Mouse (Mus musculus): ENCODE results near the gene Dnmt1. TPM values are rescaled to one million over a fixed set of nuclear protein-coding genes. Genes with fewer than 3 reads are reported as not detected.
A peak's percentile ranks its signal among the peaks of the same experiment; 100 is the strongest.

Gene Dnmt1
- total and polyA plus RNA-seq, 3 experiments, result 412 to 1,953 (median 681) TPM

DNA sequence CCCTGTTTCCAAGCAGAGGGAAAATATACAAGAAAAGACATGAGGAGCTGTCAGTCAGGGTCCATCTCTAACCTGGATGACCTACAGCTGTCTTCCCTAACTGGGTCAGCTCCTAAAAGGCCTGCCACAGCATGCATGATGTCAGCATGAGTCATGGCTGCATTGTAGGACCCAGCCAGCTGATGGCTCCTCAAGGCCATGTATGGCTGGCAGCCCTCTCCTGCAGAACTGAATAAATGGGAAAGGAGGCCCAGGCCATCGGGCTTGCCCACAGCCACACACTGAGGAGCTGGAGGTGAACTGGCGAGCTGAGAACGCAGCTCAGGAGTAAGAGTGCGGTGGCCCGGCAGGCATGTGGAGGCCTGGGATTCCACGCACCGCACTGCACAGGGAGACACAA is 16.3 kb downstream of the Dnmt1 start:
- no peak overlapping the region for H3K9ac ChIP-seq (ENCODE audit: control insufficient read depth, low read depth, low read length, poor library complexity, severe bottlenecking)
- H3K27me3 ChIP-seq (ENCODE audit: control insufficient read depth in 1 of 2, insufficient read depth in 2 of 2, low read length in 2 of 2), result no peaks in the 10 kb centered on the region
- H3K79me2 ChIP-seq (ENCODE audit: control insufficient read depth, insufficient read depth, low read length, poor library complexity), result peaks cover 64% of the 10 kb centered on the region
- H3K36me3 ChIP-seq (ENCODE audit: control insufficient read depth in 1 of 2, insufficient read depth in 2 of 2, low read length in 2 of 2), result peaks cover 0 to 69% of the 10 kb centered on the region in 2 experiments; a peak in 2 of 4 replicates
- H3K9me3 ChIP-seq (replicated peaks; ENCODE audit: insufficient read depth, low read length), result no peaks in the 10 kb centered on the region
- no peak overlapping the region for H3K4me3 ChIP-seq (ENCODE audit: control insufficient read depth in 1 of 2, insufficient read depth in 1 of 2, low read depth in 2 of 2, low read length in 2 of 2)
- TF ChIP-seq POLR2A (IDR thresholded peaks at IDR 0.05; ENCODE audit: control insufficient read depth in 1 of 2, insufficient read depth in 1 of 2, low read depth in 1 of 2, low read length in 2 of 2, poor library complexity in 1 of 2) (peak in 1 of 2 experiments; percentile 24; a peak in 2 of 4 replicates), UBTF (IDR thresholded peaks at IDR 0.05; ENCODE audit: borderline replicate concordance, insufficient read depth, low read depth, low read length) (no peak)
- no peaks in the 10 kb centered on the region for H3K4me1 ChIP-seq (ENCODE audit: control insufficient read depth in 1 of 2, insufficient read depth in 2 of 2, low read length in 2 of 2)
- H3K27ac ChIP-seq (ENCODE audit: control insufficient read depth, low read depth, low read length), result no peak overlapping the region
- no peak for DNase-seq (ENCODE audit: low read depth, low spot score)

DNA sequence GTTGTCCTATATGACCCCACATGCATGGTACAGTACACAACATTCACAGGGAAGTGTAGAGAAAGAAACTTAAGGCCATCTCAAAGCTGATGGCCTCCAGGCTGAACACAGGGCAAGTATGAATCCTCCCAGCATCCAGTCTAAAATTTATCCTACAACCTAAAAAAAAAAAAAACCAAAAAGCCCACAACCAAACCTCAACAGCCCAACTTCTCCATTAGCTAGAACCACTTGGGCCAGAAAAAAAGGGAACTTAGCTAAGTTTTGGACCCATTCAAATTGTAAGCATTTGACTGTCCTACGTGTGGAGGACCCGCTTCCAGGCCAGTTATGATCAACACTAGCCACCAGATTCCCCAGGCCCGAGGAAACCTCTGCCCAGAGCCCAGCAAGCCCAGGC is 36.4 kb downstream of the Dnmt1 start:
- no peaks in the 10 kb centered on the region for H3K27me3 ChIP-seq (ENCODE audit: control insufficient read depth in 1 of 2, insufficient read depth in 2 of 2, low read length in 2 of 2)
- H3K79me2 ChIP-seq (ENCODE audit: control insufficient read depth, insufficient read depth, low read length, poor library complexity), result no peaks in the 10 kb centered on the region
- no peak for DNase-seq (ENCODE audit: low read depth, low spot score)
- H3K9ac ChIP-seq (ENCODE audit: control insufficient read depth, low read depth, low read length, poor library complexity, severe bottlenecking), result no peak overlapping the region
- no peaks in the 10 kb centered on the region for H3K9me3 ChIP-seq (replicated peaks; ENCODE audit: insufficient read depth, low read length)
- H3K36me3 ChIP-seq (ENCODE audit: control insufficient read depth in 1 of 2, insufficient read depth in 2 of 2, low read length in 2 of 2), result peaks cover 0 to 87% of the 10 kb centered on the region in 2 experiments; a peak in 2 of 4 replicates
- TF ChIP-seq GATA1 (IDR thresholded peaks at IDR 0.05; ENCODE audit: low read depth, low read length) (no peak), ZNF384 (IDR thresholded peaks at IDR 0.05; ENCODE audit: low read depth, low read length) (peak; percentile 51)
- H3K4me1 ChIP-seq (ENCODE audit: control insufficient read depth in 1 of 2, insufficient read depth in 2 of 2, low read length in 2 of 2), result no peaks in the 10 kb centered on the region
- H3K27ac ChIP-seq (ENCODE audit: control insufficient read depth, low read depth, low read length), result no peak overlapping the region
- H3K4me3 ChIP-seq (ENCODE audit: control insufficient read depth in 1 of 2, insufficient read depth in 1 of 2, low read depth in 2 of 2, low read length in 2 of 2), result no peak overlapping the region

DNA sequence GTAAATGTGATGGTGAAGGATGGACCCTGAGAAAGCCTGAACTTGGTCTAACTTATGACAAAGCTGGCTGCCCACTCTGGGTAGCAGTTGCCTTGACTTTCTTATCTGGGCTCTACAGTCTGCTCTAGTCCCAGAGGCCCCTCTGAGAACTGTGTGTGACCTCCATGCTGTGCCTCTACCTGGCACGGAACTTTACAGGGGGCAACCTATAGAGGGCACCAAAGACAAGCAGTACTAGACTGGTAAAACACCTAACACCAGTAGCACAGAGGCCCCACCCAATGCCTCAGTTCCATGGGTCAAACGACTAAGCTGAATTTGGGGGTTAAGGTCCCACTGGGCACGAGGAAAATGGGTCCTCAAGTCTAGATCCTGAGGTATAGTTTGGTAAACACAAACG is 43.5 kb downstream of the Dnmt1 start:
- no peaks in the 10 kb centered on the region for H3K27me3 ChIP-seq (ENCODE audit: control insufficient read depth in 1 of 2, insufficient read depth in 2 of 2, low read length in 2 of 2)
- H3K79me2 ChIP-seq (ENCODE audit: control insufficient read depth, insufficient read depth, low read length, poor library complexity), result no peaks in the 10 kb centered on the region
- no peak overlapping the region for H3K9ac ChIP-seq (ENCODE audit: control insufficient read depth, low read depth, low read length, poor library complexity, severe bottlenecking)
- no peaks in the 10 kb centered on the region for H3K4me1 ChIP-seq (ENCODE audit: control insufficient read depth in 1 of 2, insufficient read depth in 2 of 2, low read length in 2 of 2)
- H3K36me3 ChIP-seq (ENCODE audit: control insufficient read depth in 1 of 2, insufficient read depth in 2 of 2, low read length in 2 of 2), result peaks cover 0 to 70% of the 10 kb centered on the region in 2 experiments; a peak in 2 of 4 replicates
- no peak overlapping the region for H3K4me3 ChIP-seq (ENCODE audit: control insufficient read depth in 1 of 2, insufficient read depth in 1 of 2, low read depth in 2 of 2, low read length in 2 of 2)
- DNase-seq (ENCODE audit: low read depth, low spot score), result peak; percentile 77
- no peak overlapping the region for H3K27ac ChIP-seq (ENCODE audit: control insufficient read depth, low read depth, low read length)
- H3K9me3 ChIP-seq (replicated peaks; ENCODE audit: insufficient read depth, low read length), result no peaks in the 10 kb centered on the region
- TF ChIP-seq MAFK (IDR thresholded peaks at IDR 0.05; ENCODE audit: borderline replicate concordance, low read depth, low read length) (no peak), USF1 (IDR thresholded peaks at IDR 0.05; ENCODE audit: low read depth, low read length) (no peak), UBTF (IDR thresholded peaks at IDR 0.05; ENCODE audit: borderline replicate concordance, insufficient read depth, low read depth, low read length) (no peak), POLR2AphosphoS2 (IDR thresholded peaks at IDR 0.05; ENCODE audit: low read length) (no peak), JUND (IDR thresholded peaks at IDR 0.05; ENCODE audit: low read depth, low read length) (no peak), MEF2A (IDR thresholded peaks at IDR 0.05; ENCODE audit: extremely low read depth, insufficient replicate concordance, low read depth, low read length, poor library complexity, severe bottlenecking) (no peak), BHLHE40 (IDR thresholded peaks at IDR 0.05; ENCODE audit: borderline replicate concordance, low read depth, low read length) (no peak), MXI1 (IDR thresholded peaks at IDR 0.05; ENCODE audit: low read depth, low read length) (no peak), ZC3H11A (IDR thresholded peaks at IDR 0.05; ENCODE audit: low read depth, low read length) (no peak), CHD1 (IDR thresholded peaks at IDR 0.05; ENCODE audit: low read depth, low read length) (no peak), SMC3 (IDR thresholded peaks at IDR 0.05; ENCODE audit: low read depth, low read length) (peak; percentile 28; the same call in 1 of the 2 replicates), SIN3A (IDR thresholded peaks at IDR 0.05; ENCODE audit: low read length) (no peak), RAD21 (IDR thresholded peaks at IDR 0.05; ENCODE audit: low read depth, low read length) (peak; percentile 59), MAZ (IDR thresholded peaks at IDR 0.05; ENCODE audit: low read depth, low read length) (no peak), NELFE (IDR thresholded peaks at IDR 0.05; ENCODE audit: low read depth, low read length) (no peak), GABPA (IDR thresholded peaks at IDR 0.05; ENCODE audit: low read depth, low read length) (no peak), ETS1 (IDR thresholded peaks at IDR 0.05; ENCODE audit: low read depth, low read length) (no peak), RCOR1 (IDR thresholded peaks at IDR 0.05; ENCODE audit: low read depth, low read length) (no peak), KAT2A (conservative IDR thresholded peaks at IDR 0.05; ENCODE audit: low read depth, low read length) (no peak), POLR2A (IDR thresholded peaks at IDR 0.05; ENCODE audit: control insufficient read depth in 1 of 2, insufficient read depth in 1 of 2, low read depth in 1 of 2, low read length in 2 of 2, poor library complexity in 1 of 2) (peak in 1 of 2 experiments; percentile 31; a peak in 1 of 4 replicates), CTCF (IDR thresholded peaks at IDR 0.05 in 2 of 3, conservative IDR thresholded peaks at IDR 0.05 in 1 of 3; ENCODE audit: control insufficient read depth in 1 of 3, insufficient read depth in 1 of 3, low read depth in 2 of 3, low read length in 3 of 3, poor library complexity in 1 of 3, severe bottlenecking in 1 of 3) (peak; percentile 67 to 81 (median 80)), MYB (IDR thresholded peaks at IDR 0.05; ENCODE audit: low read depth, low read length) (no peak), GATA1 (IDR thresholded peaks at IDR 0.05; ENCODE audit: low read depth, low read length) (no peak), E2F4 (IDR thresholded peaks at IDR 0.05; ENCODE audit: borderline replicate concordance, low read depth, low read length) (no peak), TBP (IDR thresholded peaks at IDR 0.05; ENCODE audit: low read depth, low read length) (0 out of 2 replicates have a peak, but pooled peaks have one; percentile 20)
